Mouse (Mus musculus) left cerebral cortex, adult 9 months (tissue): ENCODE measurements around the gene March1.

Experiments
- DNase-seq, 2 experiments: peaks; one replicate each; pipeline ENCODE4 v3.0.0; 2022; ENCODE audit warnings: low spot score in 2 of 2

March1 gene

GRCm38 (mm10) chr8:65987665-65988064 is 370.0 kb downstream of the March1 start:
- DNase-seq, result no peak

GRCm38 (mm10) chr8:66022815-66023214 is 405.1 kb downstream of the March1 start:
- DNase-seq, result no peak

GRCm38 (mm10) chr8:66033651-66034050 is 416.0 kb downstream of the March1 start:
- no peak for DNase-seq

- no peak for DNase-seq
Measured at GRCm38 (mm10) chr8:66034429-66034828, 416.7 kb downstream of the March1 start.

- DNase-seq, result peak; percentile 11 to 32
Measured at GRCm38 (mm10) chr8:66094152-66094551, 476.5 kb downstream of the March1 start.

- no peak for DNase-seq
Measured at GRCm38 (mm10) chr8:66098148-66098547, 480.4 kb downstream of the March1 start.

GRCm38 (mm10) chr8:66119294-66119693 is 501.6 kb downstream of the March1 start:
- DNase-seq, result no peak

- DNase-seq, result no peak
Measured at GRCm38 (mm10) chr8:66159648-66160047, 541.9 kb downstream of the March1 start.

- no peak for DNase-seq
Measured at GRCm38 (mm10) chr8:66166835-66167234, 549.1 kb downstream of the March1 start.

GRCm38 (mm10) chr8:66167405-66168173 is 549.9 kb downstream of the March1 start:
- no peak for DNase-seq

GRCm38 (mm10) chr8:66179336-66179735 is 561.6 kb downstream of the March1 start:
- no peak for DNase-seq

- DNase-seq, result no peak
Measured at GRCm38 (mm10) chr8:66181265-66181664, 563.6 kb downstream of the March1 start.

GRCm38 (mm10) chr8:66182257-66182656 is 564.6 kb downstream of the March1 start:
- DNase-seq, result no peak

- no peak for DNase-seq
Measured at GRCm38 (mm10) chr8:66183454-66183853, 565.8 kb downstream of the March1 start.

GRCm38 (mm10) chr8:66185226-66185625 is 567.5 kb downstream of the March1 start:
- no peak for DNase-seq

GRCm38 (mm10) chr8:66194416-66194815 is 576.7 kb downstream of the March1 start:
- DNase-seq, result no peak

- no peak for DNase-seq
Measured at GRCm38 (mm10) chr8:66200169-66200568, 582.5 kb downstream of the March1 start.

- no peak for DNase-seq
Measured at GRCm38 (mm10) chr8:66203814-66204438, 586.2 kb downstream of the March1 start.

- peak in 1 of 2 experiments; percentile 30 for DNase-seq
Measured at GRCm38 (mm10) chr8:66209553-66209952, 591.9 kb downstream of the March1 start.

- DNase-seq, result no peak
Measured at GRCm38 (mm10) chr8:66210294-66210693, 592.6 kb downstream of the March1 start.

- DNase-seq, result no peak
Measured at GRCm38 (mm10) chr8:66219974-66220373, 602.3 kb downstream of the March1 start.

GRCm38 (mm10) chr8:66229931-66230330 is 612.2 kb downstream of the March1 start:
- no peak for DNase-seq

- DNase-seq, result no peak
Measured at GRCm38 (mm10) chr8:66269546-66269945, 651.8 kb downstream of the March1 start.
